Mouse (Mus musculus): ENCODE measurements at regions not wholly inside any gene's neighbourhood (a gene's known extent, or its start where the extent isn't known, plus 50 kb on each side); places are given as distances from the start of the nearest gene placed in this dataset.

DNA sequence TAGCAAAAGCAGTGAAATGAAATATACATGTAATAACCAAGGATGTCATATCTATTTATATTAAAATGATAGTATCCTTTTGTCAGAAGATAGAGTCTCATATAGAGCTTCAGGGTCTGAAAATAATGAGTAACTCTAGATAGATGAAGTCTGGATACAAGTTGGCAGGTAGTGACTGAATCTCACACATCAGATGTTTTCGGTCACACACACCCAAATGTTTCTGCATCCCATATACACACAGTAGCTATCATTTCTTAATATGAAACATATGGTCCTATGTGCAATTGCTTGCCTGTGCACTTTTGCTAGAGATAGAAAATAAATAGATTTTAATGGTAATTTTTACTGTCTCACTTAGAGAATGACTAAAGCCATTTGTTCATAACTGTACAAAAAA lies 1569.7 kb upstream of the Pabpc4l start:
- DNase-seq (ENCODE audit: low spot score) = peak; percentile 4
